Mouse (Mus musculus): ENCODE results near the gene Btc. TPM values are rescaled to one million over a fixed set of nuclear protein-coding genes. Genes with fewer than 3 reads are reported as not detected.

The Btc gene
- polyA plus RNA-seq, 1 experiment from 2014 or later: not detected

DNA sequence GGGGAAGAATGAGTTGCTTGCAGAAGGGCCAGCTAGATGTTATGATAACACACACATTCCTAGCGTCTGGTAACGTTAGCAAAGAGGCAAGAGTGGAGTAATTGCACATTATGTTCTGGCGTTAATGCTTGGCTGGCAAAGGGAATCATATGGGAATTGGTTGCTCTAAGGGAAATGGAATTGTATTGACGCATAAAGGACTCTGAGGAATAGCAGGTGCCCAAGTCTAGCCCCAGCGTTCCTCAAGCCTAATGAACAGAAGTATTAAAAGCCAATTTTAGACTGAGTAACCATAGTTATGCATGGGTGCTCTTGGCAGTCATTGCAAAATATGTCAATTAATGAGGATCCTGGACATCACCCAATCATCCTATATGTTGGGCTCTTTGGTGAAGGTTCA lies 50.1 kb downstream of the Btc start:
- 94% methylated on average over 5 of the region's 5 CpGs for WGBS (ENCODE audit: missing documents)
- Histone ChIP-seq H3K79me2 (ENCODE audit: inconsistent target) (no peaks in the 10 kb centered on the region), H3K27ac (no peak overlapping the region), H3K4me3 (ENCODE audit: inconsistent target) (no peak overlapping the region), H3K36me3 (ENCODE audit: inconsistent target) (no peaks in the 10 kb centered on the region)

DNA sequence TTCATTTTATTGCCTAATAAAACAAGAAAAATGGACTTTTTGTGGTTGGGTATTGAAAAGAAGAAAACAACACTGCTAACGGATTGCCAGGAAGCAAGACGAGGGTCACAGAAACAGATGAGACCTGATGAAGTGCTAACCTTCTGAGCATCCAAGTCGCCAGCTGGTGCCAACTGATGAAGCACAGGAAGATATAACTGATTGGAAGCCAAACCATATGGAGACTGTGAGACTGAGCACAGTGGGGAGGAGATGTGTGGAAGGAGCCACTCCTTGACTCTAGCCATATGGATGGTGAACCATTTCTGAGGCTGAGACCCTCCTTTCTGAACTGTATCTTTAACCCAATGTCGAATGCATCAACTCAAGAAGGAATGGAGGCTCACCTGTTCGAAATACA lies 57.1 kb downstream of the Btc start:
- no peaks in the 10 kb centered on the region for H3K36me3 ChIP-seq (ENCODE audit: inconsistent target)
- WGBS (ENCODE audit: missing documents): 89% methylated on average over 5 of the region's 5 CpGs
- H3K27ac ChIP-seq: no peak overlapping the region
- no peaks in the 10 kb centered on the region for H3K79me2 ChIP-seq (ENCODE audit: inconsistent target)
- H3K4me3 ChIP-seq (ENCODE audit: inconsistent target): no peak overlapping the region

DNA sequence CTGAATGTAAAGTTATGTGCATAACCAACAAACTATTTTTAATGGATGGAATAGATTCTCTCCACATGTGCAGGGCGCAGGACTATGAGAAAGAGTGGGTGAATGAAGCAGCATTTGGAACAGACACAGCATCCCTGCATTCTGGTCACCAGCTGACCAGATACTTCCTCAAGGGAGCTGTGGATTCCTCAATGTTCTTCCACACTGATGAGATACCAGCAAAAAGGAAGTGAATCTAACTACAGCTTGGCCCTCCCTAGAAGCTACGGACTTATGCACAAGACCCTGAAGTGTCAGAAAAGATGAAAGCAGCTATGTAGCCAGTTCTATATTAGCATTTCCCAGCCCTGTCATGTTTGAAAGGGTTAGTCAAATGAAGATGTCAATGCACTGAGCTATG lies 57.7 kb downstream of the Btc start:
- no peaks in the 10 kb centered on the region for H3K36me3 ChIP-seq (ENCODE audit: inconsistent target)
- WGBS (ENCODE audit: missing documents): 68% methylated on average over 2 of the region's 2 CpGs
- no peak overlapping the region for H3K4me3 ChIP-seq (ENCODE audit: inconsistent target)
- no peaks in the 10 kb centered on the region for H3K79me2 ChIP-seq (ENCODE audit: inconsistent target)
- no peak overlapping the region for H3K27ac ChIP-seq

DNA sequence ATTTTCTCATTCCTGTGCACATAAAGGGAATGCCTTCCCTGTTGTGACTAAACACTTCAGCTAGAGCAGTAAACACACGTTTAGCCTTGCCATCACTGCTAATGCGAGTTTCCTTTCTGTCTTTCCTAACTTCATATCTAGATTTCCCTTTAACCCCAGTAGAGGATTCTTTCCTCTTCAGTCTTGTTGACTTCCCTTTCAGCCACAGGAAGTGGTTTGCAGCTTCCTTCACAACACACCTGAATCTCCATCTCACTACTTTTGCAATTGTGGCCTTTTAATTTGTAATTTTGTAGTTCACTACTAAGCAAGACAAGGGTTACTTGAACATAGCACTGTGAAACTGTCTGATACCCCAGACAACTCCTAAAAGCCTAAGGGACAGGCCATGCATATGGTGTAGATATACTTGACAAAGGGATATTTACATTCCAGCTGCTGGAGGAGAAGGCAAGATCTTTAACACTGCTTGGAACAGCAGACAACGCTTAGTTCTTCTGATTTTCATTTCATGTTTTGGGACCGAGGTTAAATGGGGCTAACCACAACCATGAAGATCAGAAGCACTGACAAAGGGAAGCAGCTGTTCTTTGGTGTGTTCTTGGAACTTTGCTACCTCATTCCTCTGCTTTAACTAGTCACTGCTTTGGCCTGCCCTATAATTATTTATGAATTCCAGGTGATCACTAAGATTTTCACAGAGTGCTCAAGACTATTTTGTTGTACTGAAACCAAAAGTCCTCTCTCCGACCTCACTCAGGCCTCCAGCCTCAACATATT lies 60.6 kb downstream of the Btc start:
- Histone ChIP-seq H3K4me3 (ENCODE audit: inconsistent target) (no peak overlapping the region), H3K27ac (no peak overlapping the region), H3K79me2 (ENCODE audit: inconsistent target) (no peaks in the 10 kb centered on the region), H3K36me3 (ENCODE audit: inconsistent target) (no peaks in the 10 kb centered on the region)
- 39% methylated on average over 5 of the region's 5 CpGs for WGBS (ENCODE audit: missing documents)

DNA sequence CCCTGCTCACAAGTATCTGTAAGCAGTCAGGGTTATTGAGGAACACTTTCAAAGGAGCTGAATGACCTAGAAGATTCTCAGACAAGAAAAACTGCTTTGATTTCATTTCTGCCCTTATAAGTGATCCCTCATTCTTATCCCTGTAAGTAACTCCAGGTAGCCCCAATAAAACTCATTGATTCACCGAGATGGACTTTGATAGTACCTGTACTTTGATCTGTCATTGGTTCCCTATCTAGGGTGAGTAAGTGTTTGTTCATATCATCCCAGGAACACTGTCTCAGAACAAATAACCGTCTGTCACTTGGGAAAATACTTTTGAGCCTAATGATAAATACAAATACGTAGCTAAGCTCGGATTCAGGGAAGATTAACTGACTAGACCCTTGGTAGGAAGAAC lies 68.6 kb downstream of the Btc start:
- Histone ChIP-seq H3K27ac (no peak overlapping the region), H3K4me3 (ENCODE audit: inconsistent target) (no peak overlapping the region), H3K36me3 (ENCODE audit: inconsistent target) (no peaks in the 10 kb centered on the region), H3K79me2 (ENCODE audit: inconsistent target) (no peaks in the 10 kb centered on the region)
- WGBS (ENCODE audit: missing documents): 90% methylated on average over 4 of the region's 4 CpGs

DNA sequence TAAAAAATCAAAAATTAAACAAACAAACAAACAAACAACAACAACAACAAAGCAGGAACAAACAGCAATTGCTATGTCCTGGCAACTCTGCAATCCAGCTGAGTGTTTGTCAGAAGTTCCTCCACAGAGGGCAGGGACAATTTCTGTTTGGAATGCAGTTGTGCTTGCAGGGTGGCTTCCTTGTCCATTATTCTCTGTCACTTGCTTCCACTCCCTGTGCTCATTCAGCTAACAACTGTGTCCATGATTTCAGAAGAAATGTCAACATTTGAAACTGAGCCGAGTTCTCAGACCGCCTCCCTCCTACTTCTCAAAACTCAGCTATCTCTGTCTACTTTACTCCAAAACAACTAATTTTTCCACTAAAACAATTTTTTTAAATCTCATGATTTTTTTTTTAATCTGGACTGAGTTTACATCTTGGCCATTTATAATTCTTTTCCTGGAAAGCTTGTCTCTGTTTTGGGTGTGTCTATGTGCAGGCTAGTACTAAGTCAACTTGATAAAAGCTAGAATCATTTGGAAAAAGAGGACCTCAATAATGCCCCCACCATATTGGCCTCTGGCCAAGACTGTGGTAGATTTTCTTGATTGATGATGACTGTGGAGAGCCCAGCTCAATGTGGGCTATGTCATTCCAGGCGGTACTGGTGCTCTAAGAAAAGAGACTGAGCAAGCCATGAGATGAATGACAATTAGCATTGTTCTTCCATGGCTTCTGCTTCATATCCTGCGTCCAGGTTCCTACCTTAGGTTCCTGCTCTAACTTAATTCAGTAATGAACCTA lies 70.5 kb downstream of the Btc start:
- 60% methylated on average over 4 of the region's 4 CpGs for WGBS (ENCODE audit: missing documents)
- H3K36me3 ChIP-seq (ENCODE audit: inconsistent target): no peaks in the 10 kb centered on the region
- no peaks in the 10 kb centered on the region for H3K79me2 ChIP-seq (ENCODE audit: inconsistent target)
- no peak overlapping the region for H3K4me3 ChIP-seq (ENCODE audit: inconsistent target)
- H3K27ac ChIP-seq: no peak overlapping the region

DNA sequence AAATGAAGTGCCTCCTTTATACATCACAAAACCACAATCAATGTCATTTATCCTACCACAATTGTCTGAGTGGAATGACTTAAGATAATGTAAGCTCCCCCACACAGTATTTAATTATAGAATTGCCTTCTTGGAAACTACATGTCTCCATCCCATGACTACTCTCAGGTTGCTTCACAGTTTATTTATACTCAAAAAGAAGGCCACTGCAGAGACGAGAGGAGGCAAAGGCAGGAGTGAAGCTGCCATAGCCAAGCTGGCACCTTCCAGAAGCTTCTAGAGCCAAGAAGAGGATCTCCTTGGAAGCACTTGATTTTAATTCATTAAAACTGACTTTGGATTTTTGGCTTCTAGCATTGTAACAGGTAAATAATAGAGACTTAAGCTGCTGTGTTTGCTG lies 81.0 kb downstream of the Btc start:
- Histone ChIP-seq H3K79me2 (ENCODE audit: inconsistent target) (no peaks in the 10 kb centered on the region), H3K36me3 (ENCODE audit: inconsistent target) (no peaks in the 10 kb centered on the region), H3K4me3 (ENCODE audit: inconsistent target) (no peak overlapping the region), H3K27ac (no peak overlapping the region)
- 82% methylated on average over 1 of the region's 1 CpGs for WGBS (ENCODE audit: missing documents)

DNA sequence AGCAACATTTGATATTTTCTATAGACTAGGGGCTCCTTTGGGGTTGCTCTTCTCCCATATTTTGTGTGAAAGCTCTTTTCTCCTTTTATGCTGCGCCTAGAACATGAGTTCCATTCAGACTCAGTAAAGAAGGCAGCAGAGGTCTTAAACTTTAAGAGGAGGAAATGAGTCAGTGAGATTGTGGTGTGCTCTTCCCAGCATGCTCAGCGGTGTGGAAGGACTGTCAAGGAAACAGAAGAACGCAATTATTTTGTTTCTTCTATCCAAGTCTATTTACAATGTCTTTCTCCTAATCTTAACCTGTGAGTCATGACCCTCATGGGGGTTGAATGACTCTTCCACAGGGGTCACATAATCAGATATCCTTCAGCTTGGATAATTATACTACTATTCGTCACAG lies 82.4 kb downstream of the Btc start:
- Histone ChIP-seq H3K4me3 (ENCODE audit: inconsistent target) (no peak overlapping the region), H3K36me3 (ENCODE audit: inconsistent target) (no peaks in the 10 kb centered on the region), H3K27ac (no peak overlapping the region), H3K79me2 (ENCODE audit: inconsistent target) (no peaks in the 10 kb centered on the region)
- WGBS (ENCODE audit: missing documents): 29% methylated on average over 4 of the region's 4 CpGs

DNA sequence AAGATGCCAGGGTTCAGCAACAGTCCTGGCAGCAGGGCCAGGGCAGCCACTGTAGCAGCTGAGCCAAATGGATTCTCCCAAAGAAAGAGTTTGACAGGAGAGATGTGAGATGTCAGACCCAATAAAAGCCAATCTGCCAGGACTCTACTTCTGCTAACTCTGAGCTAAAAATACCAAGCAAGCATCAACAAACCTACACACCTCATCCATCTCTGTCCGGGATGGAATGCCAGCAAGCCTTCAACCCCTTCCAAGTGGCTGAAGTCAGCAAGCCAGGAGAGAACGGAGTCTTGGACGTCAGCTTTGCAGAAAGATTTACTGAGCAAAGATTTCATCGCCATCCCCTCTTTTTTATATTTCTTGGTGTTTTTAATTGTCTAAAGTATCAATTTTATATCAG lies 88.8 kb downstream of the Btc start:
- WGBS (ENCODE audit: missing documents): 95% methylated on average over 4 of the region's 4 CpGs
- H3K36me3 ChIP-seq (ENCODE audit: inconsistent target): no peaks in the 10 kb centered on the region
- H3K4me3 ChIP-seq (ENCODE audit: inconsistent target): no peak overlapping the region
- H3K27ac ChIP-seq: no peak overlapping the region
- no peaks in the 10 kb centered on the region for H3K79me2 ChIP-seq (ENCODE audit: inconsistent target)

DNA sequence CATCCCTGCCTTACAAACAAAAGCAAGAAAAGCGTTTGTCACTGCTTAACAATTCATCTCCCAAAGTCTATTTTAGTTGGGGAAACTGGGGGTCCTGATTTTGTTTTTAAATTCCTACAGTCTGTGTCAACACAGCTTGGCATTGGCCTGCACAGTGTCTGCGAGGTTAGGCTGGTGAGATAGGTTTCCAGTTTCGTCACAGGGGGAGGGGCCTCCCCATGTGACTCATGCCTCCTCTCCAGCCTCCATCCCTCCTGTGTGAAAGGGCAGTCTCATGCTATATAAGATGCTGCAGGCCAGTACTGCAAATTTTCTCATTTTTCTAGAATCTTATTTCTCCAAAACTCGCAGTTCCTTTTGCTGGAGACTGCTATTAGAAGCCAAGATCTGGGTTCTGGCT lies 91.0 kb downstream of the Btc start:
- WGBS (ENCODE audit: missing documents): 59% methylated on average over 4 of the region's 4 CpGs
- Histone ChIP-seq H3K36me3 (ENCODE audit: inconsistent target) (no peaks in the 10 kb centered on the region), H3K27ac (no peak overlapping the region), H3K4me3 (ENCODE audit: inconsistent target) (no peak overlapping the region), H3K79me2 (ENCODE audit: inconsistent target) (no peaks in the 10 kb centered on the region)

DNA sequence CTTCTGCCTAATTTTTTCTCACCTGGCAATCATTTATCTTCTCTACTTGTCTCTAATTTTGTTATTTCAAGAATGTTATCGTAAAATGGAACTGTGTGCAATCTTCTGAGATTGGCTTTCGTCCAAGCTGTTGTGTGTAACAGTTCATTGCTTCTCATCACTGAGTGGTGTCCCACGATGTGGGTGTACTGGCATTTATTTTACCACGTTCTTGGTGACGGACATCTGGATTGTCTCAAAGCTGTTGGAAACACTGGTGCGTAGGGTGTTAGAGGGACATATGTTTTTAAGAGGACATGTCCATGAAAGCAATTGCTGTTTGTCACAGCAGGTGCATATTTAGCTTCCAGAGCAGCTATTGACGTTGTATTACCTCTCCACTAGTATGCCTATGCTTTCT lies 94.2 kb downstream of the Btc start:
- H3K36me3 ChIP-seq (ENCODE audit: inconsistent target): no peaks in the 10 kb centered on the region
- 62% methylated on average over 7 of the region's 7 CpGs for WGBS (ENCODE audit: missing documents)
- H3K79me2 ChIP-seq (ENCODE audit: inconsistent target): no peaks in the 10 kb centered on the region
- no peak overlapping the region for H3K27ac ChIP-seq
- H3K4me3 ChIP-seq (ENCODE audit: inconsistent target): no peak overlapping the region

DNA sequence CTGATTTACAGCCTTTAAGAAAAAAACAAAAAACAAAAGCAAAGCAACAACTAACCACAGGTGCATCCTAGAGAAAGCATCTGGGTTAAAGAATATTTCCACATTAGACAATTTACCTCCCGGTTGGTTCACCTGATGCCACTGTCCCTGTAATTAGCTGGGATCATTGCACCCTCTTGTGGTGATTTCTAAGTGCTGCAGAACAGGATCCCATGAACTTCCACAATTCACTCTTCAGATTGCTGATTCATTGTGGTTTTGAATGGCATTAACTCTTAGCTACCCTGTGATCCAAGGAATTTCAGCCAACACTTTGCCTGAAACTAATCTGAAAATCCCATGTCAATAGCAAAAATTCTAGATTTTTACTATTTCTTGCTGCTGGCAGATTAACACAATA lies 94.9 kb downstream of the Btc start:
- Histone ChIP-seq H3K4me3 (ENCODE audit: inconsistent target) (no peak overlapping the region), H3K36me3 (ENCODE audit: inconsistent target) (no peaks in the 10 kb centered on the region), H3K27ac (no peak overlapping the region), H3K79me2 (ENCODE audit: inconsistent target) (no peaks in the 10 kb centered on the region)
- WGBS (ENCODE audit: missing documents): 0% methylated on average over 1 of the region's 1 CpGs

Other genes with a start within 250 kb of the Btc start
- gene Parm1, start 114.6 kb upstream of the Btc start, polyA plus RNA-seq (2018): not detected in 3 replicates

Measured in macrophage (primary cell).